Mouse (Mus musculus): ENCODE measurements around the gene Rhoa.
A peak's percentile ranks its signal among the peaks of the same experiment; 100 is the strongest.
"Not testable (repeated sequence)": the region's sequence is repeated elsewhere in the genome, so short reads cannot be mapped to it uniquely, and the experiment has no call there.

The Rhoa gene

DNA sequence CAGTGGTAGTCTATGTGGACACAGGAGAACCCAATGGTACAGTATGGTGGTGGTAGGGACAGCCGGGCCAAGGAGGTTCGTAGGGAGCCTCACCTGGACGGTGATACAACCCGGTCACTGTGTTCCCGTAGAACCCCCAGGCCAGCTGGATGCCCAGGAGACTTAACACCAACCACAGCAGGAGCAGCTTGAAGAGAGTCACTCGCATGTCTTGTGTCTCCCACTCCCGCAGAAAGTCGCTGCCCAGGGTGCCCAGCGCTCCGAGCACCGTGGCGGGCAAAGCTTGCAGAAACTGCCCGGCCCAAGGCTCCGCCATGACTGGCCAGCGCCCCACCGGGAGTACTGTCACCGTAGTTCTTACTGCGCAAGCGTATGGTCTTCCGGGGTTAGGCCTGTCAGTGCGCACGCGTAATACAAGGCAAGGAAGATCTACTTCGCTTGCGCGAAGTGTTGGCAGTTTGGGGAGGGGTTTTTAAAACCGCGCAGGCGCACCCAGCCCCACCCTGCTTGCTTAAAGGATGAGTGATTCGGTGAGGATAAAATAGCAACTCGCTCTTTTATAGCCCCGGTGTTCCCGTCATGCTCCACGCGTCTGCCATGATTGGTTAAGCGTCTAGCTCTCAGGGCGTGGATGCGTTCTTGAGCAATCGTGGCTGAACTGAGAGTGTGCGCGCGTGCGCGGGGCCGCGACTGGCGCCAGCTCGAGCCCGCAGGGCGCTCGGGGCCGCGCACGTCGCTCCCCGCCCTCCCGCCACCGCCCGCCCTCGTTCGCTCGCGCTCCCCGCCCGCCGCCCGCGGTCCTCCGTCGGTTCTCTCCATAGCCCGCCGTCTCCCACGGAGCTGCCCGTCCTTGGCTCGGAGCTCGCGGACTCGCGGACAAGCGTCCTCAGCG is at the start of gene Rhoa, which contains the start of gene Tcta:
Gene Rhoa, plus strand, starts transcription at position 501 of the 892 bp plus-strand sequence.
Gene Tcta, minus strand, starts transcription at position 532 of the 892 bp plus-strand sequence.
- peak; percentile 97 to 99 for DNase-seq

DNA sequence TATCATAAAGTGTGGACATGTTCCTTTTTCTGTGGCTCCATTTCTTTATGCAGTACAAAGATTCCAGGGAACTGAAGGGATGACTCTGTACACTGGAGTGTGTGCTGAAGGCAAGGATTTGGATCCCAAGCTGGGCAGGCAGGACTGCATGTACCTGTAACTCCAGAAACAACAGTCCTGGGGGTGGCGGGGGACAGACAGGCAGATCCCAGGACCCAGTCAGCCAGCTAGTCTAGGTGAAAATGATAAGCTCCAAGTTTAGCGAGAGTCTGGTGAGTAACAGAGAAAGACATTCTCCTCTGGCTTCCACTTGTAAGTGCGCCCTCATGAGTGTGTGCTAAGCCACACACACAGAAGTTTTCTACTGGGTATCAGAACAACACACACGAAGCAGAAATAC is 45.4 kb upstream of the Rhoa start:
- DNase-seq: no peak

DNA sequence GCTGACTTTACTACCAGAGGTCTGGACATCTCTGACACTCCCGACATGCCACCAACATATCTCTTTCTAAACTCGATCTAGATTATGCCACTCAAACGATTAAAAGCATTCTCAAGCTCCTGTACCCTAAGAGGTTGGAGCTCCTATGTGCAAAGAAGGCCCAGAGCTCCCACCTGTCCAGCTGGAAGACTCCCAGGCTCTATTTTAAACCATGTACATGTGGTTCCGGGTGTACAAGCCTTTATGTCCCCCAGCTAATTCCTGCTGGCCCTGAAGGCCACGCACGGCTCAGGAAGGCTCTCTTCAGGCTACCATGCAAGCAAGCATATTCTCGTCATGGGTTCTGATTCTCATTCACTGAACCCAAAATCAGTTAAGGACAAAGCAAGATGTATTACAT is 44.1 kb upstream of the Rhoa start:
- no peak for DNase-seq

DNA sequence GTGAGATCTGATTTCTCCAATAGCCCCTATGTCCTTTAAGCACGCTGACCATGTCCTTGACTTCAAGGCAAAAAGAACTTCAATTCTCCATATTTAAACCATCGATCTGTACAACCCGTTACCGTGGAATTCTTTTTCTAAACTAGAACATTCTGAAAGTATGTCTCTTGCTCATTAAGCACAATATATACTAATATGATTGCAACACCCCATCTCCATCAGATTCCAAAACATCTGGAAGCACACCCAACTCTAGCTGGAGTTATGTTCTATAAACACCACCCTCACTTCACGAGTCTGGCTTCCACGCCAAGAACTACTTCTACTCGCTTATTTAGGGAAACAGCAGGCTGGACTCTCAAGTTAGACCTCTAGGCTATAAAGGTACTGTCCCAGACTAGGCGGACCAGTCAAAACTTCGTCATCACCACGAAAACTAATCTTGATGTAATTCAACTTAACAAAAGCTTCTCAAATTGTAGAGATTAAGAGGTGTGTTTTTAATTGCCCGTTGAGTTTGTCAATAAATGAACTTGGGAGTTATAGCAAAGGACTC is 43.4 kb upstream of the Rhoa start:
- no peak for DNase-seq

DNA sequence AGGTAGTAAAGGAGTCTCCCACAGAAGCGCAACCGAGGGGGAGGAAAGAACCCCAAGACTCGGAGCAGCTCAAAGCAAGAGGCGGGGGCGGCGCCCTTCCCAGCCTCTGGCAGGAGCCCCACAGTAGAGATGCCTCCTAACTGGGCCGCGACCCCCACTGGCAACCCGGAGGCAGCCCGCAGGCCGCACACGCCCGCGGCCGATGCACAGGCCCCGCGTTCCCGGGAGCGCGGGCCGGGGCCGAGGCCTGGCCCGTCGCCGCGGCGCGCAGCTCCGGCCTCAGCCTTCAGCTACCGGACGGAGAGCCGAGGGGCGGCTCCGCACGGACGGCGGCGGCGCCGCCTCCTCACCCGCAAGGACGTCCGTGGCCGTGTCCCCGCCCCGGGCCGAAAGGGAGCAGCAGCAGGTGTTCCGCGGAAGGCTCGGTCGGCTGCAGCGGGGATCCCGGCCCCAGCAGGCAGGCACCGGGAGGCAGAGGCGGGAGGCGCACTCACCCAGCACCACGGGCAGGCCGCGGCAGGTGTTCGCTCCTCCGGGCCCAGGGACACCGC is 42.7 kb upstream of the Rhoa start:
- DNase-seq: peak in 1 of 2 experiments; percentile 72

DNA sequence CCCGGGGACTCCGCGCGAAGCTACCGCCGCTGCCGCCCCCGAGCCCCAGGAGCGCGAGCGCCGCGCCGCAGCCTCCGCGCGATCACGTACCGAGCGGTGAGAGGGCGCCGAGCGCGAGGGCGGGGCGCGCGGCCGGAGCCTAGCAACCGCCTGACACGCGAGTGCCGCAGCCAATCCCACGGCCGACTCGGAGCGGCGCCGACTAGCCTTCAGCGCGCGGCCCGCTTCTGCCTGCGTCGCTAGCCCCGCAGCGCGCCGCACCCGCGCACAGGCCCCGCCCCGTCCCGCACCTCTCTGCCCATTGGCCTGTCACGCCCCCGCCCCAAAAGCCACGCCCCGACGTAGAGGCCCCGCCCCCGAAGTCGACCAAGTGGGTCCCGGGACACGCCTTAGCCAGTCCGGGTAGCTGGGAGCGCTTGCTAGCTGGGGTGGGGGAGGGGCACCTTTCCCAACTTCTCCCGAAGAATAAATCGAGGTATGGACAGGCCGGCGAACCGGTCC is 42.2 kb upstream of the Rhoa start, which contains the start of gene Dag1:
Gene Dag1, minus strand, starts transcription at position 269 of the 501 bp plus-strand sequence.
- peak; percentile 96 to 98 for DNase-seq

DNA sequence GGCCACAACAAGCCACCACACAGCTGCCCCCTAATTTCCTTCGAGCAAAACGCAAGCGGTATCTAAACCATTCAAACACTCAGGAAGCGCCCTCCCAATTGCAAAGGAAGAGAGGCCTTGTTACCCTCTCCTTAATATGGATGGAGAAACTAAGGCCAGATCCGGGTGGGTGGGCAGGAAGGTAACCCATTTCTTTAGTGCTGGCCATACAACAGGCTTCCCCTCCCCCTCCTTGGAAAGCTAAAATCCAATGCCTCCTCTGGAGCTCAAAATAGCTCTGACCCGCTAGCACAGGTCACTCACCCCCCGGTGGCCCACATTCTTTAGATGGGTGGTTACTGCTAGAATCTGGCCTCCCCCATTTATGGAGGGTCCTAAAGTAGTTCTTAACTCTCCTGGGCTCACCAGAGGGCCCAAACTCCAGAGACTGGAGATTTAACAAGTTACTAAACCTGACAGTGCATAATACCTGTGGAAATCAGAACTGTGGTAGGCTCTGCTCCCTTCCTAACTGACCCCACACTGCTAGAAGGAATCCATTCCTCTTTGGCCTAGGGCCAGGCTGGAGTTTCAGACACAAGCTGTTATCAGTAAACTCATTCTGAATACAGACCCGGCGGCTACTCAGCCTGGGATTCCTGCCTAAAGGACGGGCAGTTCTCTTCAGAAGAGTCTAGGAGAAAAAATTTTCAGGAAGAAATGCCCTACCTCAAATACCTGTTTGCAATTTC is 41.6 kb upstream of the Rhoa start:
- DNase-seq: no peak

DNA sequence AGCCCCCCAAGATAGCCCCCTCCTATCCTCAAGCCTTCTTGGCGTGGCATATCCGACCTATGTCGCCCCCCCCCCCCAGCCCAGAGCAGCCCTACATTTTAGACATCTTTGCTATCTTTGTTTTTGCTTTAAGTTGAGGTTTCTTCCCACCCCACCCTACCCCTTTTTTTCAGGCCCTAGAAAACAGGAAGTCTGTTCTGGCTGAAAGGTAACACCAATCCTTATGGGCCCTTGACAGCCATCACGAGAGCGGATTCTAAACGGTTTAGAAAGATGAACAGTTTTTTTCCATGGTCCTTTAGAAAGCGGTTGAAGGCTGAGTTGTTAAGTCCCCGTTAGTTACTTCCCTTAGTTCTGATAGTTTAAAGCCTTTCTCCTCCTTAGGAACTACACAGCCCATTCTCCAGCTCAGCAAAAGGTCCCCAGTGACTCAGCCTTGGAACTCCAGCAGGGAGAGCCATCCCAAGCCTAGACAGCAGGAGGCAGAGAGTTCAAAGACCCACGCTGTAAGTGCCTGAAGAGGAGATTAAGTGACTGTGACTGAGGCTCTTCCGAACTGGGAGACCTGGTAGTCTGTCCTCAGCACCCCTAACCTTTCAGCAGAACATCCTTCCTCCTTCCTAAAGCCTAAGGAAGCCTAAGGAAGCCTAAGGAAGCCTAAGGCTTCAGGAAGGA is 39.5 kb upstream of the Rhoa start:
- no peak for DNase-seq

DNA sequence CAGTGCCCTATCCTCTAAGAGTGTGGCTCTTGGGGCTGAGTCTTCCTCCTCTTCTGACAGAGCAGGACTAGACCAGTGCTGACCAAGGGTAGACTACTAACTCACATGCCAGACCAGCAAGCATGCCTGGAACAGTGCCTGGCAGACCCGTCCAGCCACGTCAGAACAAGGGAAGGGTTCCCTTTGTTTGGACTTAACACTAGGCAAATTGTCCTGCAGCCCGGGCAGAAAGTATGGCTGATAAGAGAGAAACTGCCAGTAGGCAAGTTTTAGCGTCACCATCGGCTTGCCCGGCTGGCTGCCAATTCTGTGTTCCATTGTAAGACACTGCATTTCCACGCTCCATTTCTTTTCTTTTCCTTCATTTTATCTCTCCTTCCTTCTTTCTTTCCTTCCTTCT is 38.2 kb upstream of the Rhoa start:
- DNase-seq: no peak

DNA sequence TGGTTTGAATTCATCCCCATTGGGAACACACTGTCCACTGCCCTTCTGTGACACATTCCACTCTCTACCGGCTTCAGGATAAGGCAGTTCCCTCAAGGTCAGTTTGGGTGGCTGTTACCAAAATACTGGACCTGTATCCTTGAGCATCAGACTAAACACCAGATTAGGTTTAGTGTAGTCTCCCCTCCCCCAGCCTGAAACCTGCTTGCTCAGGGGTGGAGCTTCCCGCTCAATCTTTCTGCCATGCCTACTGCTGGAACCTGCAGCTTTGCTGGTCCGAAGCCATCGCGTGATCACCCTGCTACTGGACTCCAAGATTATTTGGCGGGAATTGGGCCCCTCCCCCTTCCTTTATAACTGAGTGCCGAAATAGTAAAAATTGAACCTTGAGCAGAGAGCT is 37.2 kb upstream of the Rhoa start:
- not testable (repeated sequence) for DNase-seq

DNA sequence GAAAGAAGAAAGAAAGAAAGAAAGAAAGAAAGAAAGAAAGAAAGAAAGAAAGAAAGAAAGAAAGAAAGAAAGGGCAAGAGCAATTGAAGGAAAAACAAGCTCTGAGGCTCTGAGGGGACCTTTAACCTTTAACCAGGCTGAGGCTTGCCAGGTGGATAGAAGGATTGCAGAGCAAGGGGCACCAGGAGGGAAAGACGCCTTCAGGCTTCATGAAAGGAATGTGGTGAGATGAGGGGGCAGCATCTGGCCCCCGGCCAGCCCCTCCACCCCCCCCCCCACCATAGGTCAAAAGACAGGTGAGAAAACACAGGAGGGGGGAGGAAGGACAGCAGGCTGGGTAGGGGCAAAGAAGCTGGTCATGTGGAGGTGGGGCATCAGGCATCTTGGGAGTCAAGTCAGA is 34.0 kb upstream of the Rhoa start:
- DNase-seq: no peak

DNA sequence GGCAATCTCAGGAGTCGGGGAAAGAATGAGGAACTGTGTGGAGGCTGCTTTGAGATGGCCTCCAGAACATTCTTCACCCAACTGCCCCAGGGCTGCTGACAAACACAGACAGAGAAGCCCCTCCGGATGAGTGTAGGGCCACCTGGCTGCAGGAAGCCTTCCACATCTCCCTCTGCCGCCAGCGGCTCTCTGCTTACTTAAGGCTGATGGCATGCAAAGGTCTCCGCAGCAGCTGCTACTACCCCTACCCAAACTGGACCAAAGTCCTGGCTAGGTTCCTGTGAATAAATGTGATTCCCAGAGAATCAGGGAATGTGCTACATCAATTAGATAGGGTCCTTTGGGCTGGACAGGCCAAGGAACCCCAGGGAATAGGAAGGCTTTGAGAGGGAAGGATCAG is 33.2 kb upstream of the Rhoa start:
- DNase-seq: no peak

DNA sequence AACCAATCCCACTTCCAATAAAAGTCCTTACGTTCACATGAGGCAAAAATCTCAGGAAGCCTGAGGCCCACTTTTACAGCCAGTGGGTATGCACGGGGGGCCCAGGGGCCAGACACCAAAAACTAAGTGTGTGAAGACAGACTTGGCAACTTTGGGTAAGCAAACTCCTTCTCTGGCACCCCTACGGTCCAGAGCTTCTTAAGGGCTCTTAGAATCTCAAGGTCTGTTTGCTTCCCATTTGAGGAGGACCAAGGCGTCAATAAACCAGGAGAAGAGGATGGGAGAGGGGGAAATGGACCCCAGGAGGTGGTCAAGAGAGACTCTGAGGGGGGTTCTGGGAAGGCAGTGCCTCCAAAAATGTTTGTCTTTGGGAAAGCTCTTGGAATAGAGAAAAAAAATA is 32.4 kb upstream of the Rhoa start:
- DNase-seq: no peak

DNA sequence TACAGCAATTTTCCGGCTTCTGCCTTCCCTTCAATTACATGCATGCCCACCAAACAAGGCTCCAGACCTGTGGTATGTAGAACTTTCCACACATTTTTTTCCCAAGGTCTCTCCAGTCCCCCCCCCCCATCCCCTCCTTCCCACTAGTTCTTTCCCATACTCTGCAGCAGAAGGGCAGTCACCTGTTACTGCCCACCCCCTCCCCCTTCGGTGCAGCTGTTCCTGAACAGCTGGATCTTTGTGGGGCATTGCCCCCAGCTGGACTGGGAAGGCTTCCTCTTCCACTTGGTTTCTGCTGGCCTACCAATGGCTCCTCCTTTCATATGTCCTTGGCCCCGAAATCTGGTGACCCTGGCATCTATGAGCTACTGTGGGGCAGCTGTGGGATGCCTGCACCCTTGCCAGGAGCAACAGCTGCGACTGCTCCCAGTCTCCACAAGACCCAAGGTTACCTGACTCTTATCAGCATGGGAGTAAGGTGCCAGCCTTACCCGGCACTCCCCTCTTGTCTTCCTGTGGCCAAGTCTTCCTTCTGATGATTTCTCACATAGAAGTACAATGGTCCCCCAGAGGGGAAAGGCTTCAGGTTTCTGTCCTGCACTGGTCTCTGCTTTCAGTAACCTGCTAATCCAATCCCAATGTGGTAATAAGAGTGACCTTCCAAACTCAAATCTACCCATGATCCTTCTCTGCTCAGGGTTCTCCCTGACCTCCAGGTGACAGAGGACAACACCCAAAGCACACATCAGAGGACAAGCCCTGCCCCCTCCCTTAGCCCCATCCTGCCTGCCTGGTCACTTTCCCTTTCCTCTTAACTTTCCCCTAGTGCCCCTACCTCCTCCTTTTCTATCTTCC is 31.2 kb upstream of the Rhoa start:
- no peak for DNase-seq

DNA sequence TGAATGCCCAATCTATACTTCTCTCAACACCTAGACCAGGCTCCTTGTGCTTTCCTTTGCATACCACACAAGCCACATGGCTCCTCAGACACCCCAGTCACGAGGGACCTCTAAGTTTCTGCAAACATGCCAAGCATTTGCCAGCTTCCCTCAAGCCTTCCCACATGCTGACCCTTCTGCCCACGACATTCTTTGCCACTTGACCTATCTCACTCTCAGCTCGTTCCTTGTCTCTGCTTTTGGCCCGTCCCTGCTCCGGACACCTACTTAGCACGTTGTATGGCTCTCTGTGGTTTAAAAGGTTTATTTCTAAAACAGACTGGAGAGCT is 30.6 kb upstream of the Rhoa start:
- no peak for DNase-seq

DNA sequence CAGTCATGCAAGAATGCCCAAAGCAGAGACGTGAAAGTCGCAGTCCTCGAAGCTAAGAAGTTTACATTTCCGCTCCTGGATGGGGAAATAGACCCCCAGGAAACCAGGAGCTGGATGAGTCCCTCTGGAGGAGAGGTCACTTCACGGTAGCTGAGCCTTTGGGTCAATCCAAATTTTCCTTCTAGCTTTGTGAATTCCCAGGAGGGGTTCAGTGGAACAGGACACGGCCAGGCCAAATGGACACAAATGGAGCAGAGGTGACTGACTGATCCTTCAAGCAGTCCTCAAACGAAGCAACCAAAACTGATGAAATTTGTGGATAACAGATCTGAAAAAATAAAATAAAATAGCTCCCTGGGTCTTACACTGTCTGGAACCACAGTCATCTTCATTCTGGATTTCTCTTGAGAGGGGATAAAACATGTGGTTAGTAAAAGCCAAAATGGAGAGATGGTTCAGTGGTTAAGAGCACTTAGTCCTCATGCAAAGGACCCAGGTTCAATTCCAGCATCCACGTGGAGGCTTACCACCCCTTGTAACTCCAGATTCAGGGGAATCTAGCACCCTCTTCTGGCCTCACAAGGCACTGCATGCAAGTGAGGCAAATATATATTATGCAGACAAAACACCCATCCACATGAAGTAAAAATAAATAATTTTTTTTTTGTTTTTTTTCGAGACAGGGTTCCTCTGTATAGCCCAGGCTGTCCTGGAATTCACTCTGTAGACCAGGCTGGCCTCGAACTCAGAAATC is 27.1 kb upstream of the Rhoa start:
- peak; percentile 40 to 43 for DNase-seq

DNA sequence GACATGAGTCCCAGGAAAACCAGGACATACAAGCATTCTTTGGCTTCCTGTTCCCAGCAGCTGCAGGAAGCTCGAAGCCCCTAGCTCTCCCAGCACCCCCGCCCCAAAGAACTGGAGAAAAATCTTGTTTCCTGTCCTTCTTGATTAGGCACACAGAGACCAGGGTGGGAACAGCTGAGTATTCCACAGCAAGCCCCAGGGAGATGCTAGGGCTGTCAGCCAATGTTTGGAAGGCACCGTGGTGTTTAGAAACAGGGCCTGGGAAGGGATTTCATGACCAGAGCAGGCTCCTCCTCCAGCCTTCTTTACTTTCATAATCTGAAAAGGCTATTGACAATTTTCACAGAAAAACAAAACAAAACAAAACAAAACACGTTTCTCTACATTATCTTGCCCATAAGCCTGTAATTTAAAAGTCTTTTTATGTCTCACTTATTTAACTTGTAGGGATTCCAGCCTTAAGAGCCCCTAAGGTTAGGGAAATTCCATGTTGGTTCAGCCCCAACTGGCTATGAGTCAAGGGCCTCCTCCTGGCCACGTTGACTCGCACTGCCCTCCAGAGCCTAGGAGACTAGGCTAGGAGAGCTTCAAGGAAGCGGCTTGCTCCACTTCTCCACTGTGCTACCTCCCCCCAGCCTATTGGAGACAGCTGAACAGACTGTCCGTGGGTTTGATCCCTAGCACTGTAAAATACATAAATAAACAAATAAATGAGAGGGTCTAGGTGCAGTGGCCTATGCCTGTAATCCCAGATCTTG is 25.7 kb upstream of the Rhoa start:
- no peak for DNase-seq

DNA sequence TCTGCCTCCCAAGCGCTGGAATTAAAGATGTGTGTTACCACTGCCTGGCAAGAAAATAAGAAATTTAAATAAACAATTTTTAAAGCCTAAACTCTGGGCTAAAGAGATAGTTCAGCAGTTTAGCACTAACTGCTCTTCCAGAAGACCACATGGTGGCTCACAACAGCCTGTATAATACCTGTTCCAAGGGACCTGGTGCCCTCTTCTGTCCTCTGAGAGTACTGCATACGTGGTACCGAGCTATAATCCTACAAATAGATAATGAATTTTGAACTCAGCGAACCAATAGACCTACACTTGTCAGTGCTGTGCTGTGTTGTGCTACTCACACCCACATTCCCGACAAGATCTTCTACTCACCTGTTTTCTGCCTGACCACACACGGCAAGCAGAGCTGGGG is 21.5 kb upstream of the Rhoa start:
- DNase-seq: peak; percentile 60 to 72

DNA sequence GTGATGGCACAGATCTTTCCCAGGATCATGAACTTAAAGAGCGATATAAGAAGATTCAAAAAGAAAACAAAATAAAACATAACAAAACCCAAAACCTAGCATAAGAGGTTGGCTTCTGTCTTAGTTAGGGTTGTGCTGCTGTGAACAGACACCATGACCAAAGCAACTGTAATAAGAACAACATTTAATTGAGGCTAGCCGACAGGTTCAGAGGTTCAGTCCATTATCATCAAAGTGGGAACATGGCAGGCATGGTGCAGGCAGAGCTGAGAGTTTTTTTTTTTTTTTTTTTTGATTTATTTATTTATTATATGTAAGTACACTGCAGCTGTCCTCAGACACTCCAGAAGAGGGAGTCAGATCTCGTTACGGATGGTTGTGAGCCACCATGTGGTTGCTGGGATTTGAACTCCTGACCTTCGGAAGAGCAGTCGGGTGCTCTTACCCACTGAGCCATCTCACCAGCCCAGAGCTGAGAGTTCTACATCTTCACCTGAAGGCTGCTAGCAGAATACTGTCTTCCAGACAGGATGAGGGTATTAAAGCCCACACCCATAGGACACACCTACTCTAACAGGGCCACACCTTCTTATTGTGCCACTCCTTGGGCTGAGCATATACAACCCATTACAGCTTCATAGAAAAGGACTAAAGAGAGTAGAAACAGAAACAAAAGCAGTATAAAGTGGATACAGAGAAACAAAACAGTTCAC is 18.2 kb upstream of the Rhoa start:
- DNase-seq: not testable (repeated sequence)

Data from thymus, postnatal 36 days (tissue).